ENCODE assay signal across 27 mouse cellular contexts in the genomic region with DNA sequence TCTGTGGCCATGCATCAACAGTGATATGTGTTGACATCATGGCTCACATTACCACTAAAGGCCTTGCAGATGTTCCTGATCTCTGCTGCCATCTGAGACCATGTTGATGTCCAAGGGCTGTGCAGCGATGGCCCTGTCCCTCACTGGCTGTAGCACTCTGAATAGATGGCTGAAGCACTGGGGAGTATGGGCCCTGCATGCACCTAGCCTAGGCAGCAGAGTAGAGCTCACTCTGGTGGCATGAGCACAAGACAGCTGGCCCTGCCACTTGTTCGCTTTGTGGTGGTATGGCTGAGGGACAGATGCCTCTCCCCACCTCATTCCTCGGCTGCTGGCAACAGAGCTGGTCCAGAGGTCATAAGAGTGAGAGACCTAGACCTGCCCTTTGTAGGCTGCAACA.
DNase-seq lines count a peak whose midpoint lies in the region; ATAC-seq and TF ChIP-seq lines count a peak whose summit lies in the region.
"Had no signal": no experiment of that assay in that cellular context is flagged by ENCODE, and none has a peak within 500 bp of the region (broad histone marks: within the 10 kb centered on the region; RNA-seq: fewer than 3 reads in every experiment).

No protein-coding gene starts in this region.

- no peak overlapping the region for H3K4me2 ChIP-seq in liver, embryonic 11.5 days
- H3K4me2 ChIP-seq in liver, postnatal 0 days (ENCODE audit: low read depth, low read length) = no peak overlapping the region
- H3K4me2 ChIP-seq: forebrain, embryonic 13.5 days; heart, embryonic 12.5 days; heart, embryonic 15.5 days; hindbrain, embryonic 13.5 days; intestine, embryonic 15.5 days had no signal

- no peak overlapping the region for H3K9ac ChIP-seq in liver, embryonic 11.5 days (ENCODE audit: low read depth, low read length)
- H3K9ac ChIP-seq in liver, postnatal 0 days (replicated peaks) = no peak overlapping the region
- H3K9ac ChIP-seq: forebrain, embryonic 13.5 days; heart, embryonic 12.5 days; heart, embryonic 15.5 days; hindbrain, embryonic 13.5 days; intestine, embryonic 15.5 days had no signal

- peak; percentile 29; the same call in 1 of the 2 replicates for ATAC-seq in liver, embryonic 11.5 days (replicated peaks; ENCODE audit: low FRiP score)
- no peak for ATAC-seq in liver, postnatal 0 days
- peak; percentile 47 for ATAC-seq in monocyte, adult 5-6 weeks (replicated peaks; ENCODE audit: insufficient number of reproducible peaks, low FRiP score, low TSS enrichment, poor library complexity, severe bottlenecking)
- ATAC-seq: forebrain, embryonic 13.5 days; forebrain, embryonic 16.5 days; hindbrain, embryonic 16.5 days; intestine, embryonic 15.5 days had no signal

- H3K4me1 ChIP-seq in liver, embryonic 11.5 days (replicated peaks; ENCODE audit: control insufficient read depth, insufficient read depth, low read length) = no peaks in the 10 kb centered on the region
- no peaks in the 10 kb centered on the region for H3K4me1 ChIP-seq in liver, postnatal 0 days (ENCODE audit: insufficient read depth)
- H3K4me1 ChIP-seq: forebrain, embryonic 10.5 days; forebrain, embryonic 13.5 days; heart, embryonic 12.5 days; heart, embryonic 15.5 days; hindbrain, embryonic 10.5 days; hindbrain, embryonic 13.5 days; intestine, embryonic 15.5 days had no signal

- WGBS in liver, embryonic 11.5 days = 75% methylated on average over 3 of the region's 3 CpGs
- WGBS in liver, postnatal 0 days (ENCODE audit: insufficient replicate concordance) = 75% methylated on average over 3 of the region's 3 CpGs

- intact Hi-C loops in gastrocnemius, adult 2 months (cut with DNase I) = loop anchor here (5.0 kb wide), 1 partner anchor 79 kb away; no protein-coding TSS in a partner anchor
- intact Hi-C loops in gastrocnemius, postnatal 36 days (cut with DNase I) = loop anchor here (5.0 kb wide), 1 partner anchor 79 kb away; no protein-coding TSS in a partner anchor

- no peak overlapping the region for H3K4me3 ChIP-seq in gastrocnemius, adult 2 months
- no peak overlapping the region for H3K4me3 ChIP-seq in liver, embryonic 11.5 days (ENCODE audit: low read depth, low read length)
- H3K4me3 ChIP-seq in liver, postnatal 0 days (ENCODE audit: low read depth, low read length) = no peak overlapping the region
- H3K4me3 ChIP-seq: forebrain, embryonic 10.5 days; forebrain, embryonic 13.5 days; heart, embryonic 12.5 days; heart, embryonic 15.5 days; hindbrain, embryonic 10.5 days; hindbrain, embryonic 13.5 days; intestine, embryonic 15.5 days had no signal

- no peaks in the 10 kb centered on the region for H3K9me3 ChIP-seq in liver, embryonic 11.5 days (ENCODE audit: control insufficient read depth, low read length)
- H3K9me3 ChIP-seq in liver, postnatal 0 days (ENCODE audit: low read length) = no peaks in the 10 kb centered on the region
- H3K9me3 ChIP-seq: forebrain, embryonic 10.5 days; forebrain, embryonic 13.5 days; heart, embryonic 12.5 days; heart, embryonic 15.5 days; hindbrain, embryonic 10.5 days; hindbrain, embryonic 13.5 days; intestine, embryonic 15.5 days had no signal

- no peak for TF ChIP-seq CTCF in gastrocnemius, adult 2 months (IDR thresholded peaks at IDR 0.05)
- no peak for TF ChIP-seq CTCF in liver, postnatal 0 days (IDR thresholded peaks at IDR 0.05; ENCODE audit: low read depth)

- no peak for TF ChIP-seq EP300 in liver, postnatal 0 days (IDR thresholded peaks at IDR 0.05; ENCODE audit: low read depth)

- no peak overlapping the region for H3K27ac ChIP-seq in gastrocnemius, adult 2 months
- H3K27ac ChIP-seq in liver, embryonic 11.5 days (ENCODE audit: low read depth, low read length) = no peak overlapping the region
- no peak overlapping the region for H3K27ac ChIP-seq in liver, postnatal 0 days (ENCODE audit: low read depth)
- H3K27ac ChIP-seq: forebrain, embryonic 10.5 days; forebrain, embryonic 13.5 days; heart, embryonic 15.5 days; hindbrain, embryonic 10.5 days; hindbrain, embryonic 13.5 days; intestine, embryonic 15.5 days had no signal

- no peaks in the 10 kb centered on the region for H3K27me3 ChIP-seq in liver, embryonic 11.5 days (replicated peaks; ENCODE audit: control insufficient read depth, insufficient read depth, low read length)
- H3K27me3 ChIP-seq in liver, postnatal 0 days (ENCODE audit: insufficient read depth, low read length) = no peaks in the 10 kb centered on the region
- H3K27me3 ChIP-seq: forebrain, embryonic 13.5 days; heart, embryonic 12.5 days; heart, embryonic 15.5 days; hindbrain, embryonic 13.5 days; intestine, embryonic 15.5 days had no signal

- H3K36me3 ChIP-seq in liver, embryonic 11.5 days (ENCODE audit: control insufficient read depth, insufficient read depth, low read length) = no peaks in the 10 kb centered on the region
- H3K36me3 ChIP-seq in liver, postnatal 0 days (replicated peaks; ENCODE audit: insufficient read depth, low read length) = no peaks in the 10 kb centered on the region
- H3K36me3 ChIP-seq: forebrain, embryonic 10.5 days; heart, embryonic 12.5 days; heart, embryonic 15.5 days; hindbrain, embryonic 10.5 days; hindbrain, embryonic 13.5 days; intestine, embryonic 15.5 days had no signal

- peak; percentile 17 for DNase-seq in gastrocnemius, adult 2 months
- DNase-seq in gastrocnemius, postnatal 36 days = no peak
- peak; percentile 66 for DNase-seq in heart, adult 11 months
- no peak for DNase-seq in heart, adult 8-10 months (ENCODE audit: low spot score)
- no peak for DNase-seq in liver, embryonic 11.5 days (ENCODE audit: low spot score)
- DNase-seq in liver, postnatal 0 days = no peak
- DNase-seq in thymus, adult 18-20 months = no peak
- DNase-seq: adrenal gland, adult 2 months; adrenal gland, postnatal 14 days; B cell, adult 2 months; cerebellum, adult 11 months; cerebellum, adult 2 months; cerebellum, adult 9-11 months; cerebellum, postnatal 25 days; gastrocnemius, postnatal 10 days; heart, postnatal 10 days; heart, postnatal 36 days had no signal

Comparison
In these comparisons a context has a peak if more than half of its experiments do, and no peak if none do; other contexts are left out.
1. DNase-seq: peak in gastrocnemius, adult 2 months (single experiment) and heart, adult 11 months (single experiment); none in gastrocnemius, postnatal 36 days (0 of 2), heart, adult 8-10 months (single experiment), liver, embryonic 11.5 days (single experiment), liver, postnatal 0 days (single experiment) and thymus, adult 18-20 months (0 of 2).